Mouse (Mus musculus) heart, adult 9 months (tissue): ENCODE data around the gene Sirt1.
A peak's percentile ranks its signal among the peaks of the same experiment; 100 is the strongest.

Source experiments
- DNase-seq, 2 experiments: peaks; one replicate each; pipeline ENCODE4 v3.0.0; 2022; ENCODE audit warnings: low spot score in 2 of 2

Sirt1 gene

DNA sequence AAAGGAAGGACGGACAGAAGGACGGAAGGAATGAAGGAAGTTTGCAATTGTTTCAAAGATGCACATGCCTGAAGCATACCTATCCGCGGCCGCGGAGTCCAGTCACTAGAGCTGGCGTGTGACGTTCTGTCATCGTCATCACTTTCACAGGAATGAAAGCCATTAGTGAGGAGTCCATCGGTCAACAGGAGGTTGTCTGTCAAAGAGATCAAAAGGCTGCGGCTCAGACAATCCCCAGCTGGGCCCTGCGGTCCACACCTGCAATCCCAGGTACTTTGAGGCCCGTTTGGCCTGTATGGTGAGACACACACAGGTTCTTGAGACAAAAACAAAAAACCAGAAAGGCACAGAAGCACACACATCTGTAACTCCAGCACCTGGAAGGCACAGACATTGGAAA lies 44.6 kb downstream of the Sirt1 start:
- DNase-seq: no peak

GRCm38 (mm10) chr10:63327091-63327490 lies 54.4 kb downstream of the Sirt1 start:
- DNase-seq: no peak

- DNase-seq: no peak
Measured at GRCm38 (mm10) chr10:63313726-63314125, 67.8 kb downstream of the Sirt1 start.

GRCm38 (mm10) chr10:63308582-63309366 lies 72.7 kb downstream of the Sirt1 start:
- peak; percentile 36 to 75 for DNase-seq

GRCm38 (mm10) chr10:63302356-63302755 lies 79.1 kb downstream of the Sirt1 start:
- no peak for DNase-seq

- DNase-seq: no peak
Measured at GRCm38 (mm10) chr10:63282846-63283245, 98.7 kb downstream of the Sirt1 start.

- no peak for DNase-seq
Measured at GRCm38 (mm10) chr10:63282417-63282816, 99.1 kb downstream of the Sirt1 start.

DNA sequence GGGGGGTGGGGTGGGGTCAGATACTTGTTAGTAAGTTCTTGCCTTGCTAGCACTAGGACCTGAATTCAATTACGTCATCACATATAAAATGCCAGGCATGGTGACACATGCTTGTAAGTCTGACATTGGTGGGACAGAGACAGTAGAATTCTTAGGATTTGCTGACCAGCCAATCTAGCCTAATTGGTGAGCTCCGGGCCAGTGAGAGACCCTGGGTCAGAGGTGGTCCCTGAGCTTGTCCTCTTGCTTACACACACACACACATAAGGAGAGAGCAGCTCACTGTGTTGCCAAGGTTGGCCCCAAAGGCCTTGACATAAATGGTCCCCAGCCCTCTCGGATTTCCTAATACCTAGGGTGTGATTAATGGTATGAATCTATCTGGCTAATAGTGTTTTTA lies 101.7 kb downstream of the Sirt1 start:
- DNase-seq: no peak

GRCm38 (mm10) chr10:63277010-63277409 lies 104.5 kb downstream of the Sirt1 start:
- DNase-seq: no peak

GRCm38 (mm10) chr10:63272868-63273267 lies 108.6 kb downstream of the Sirt1 start:
- DNase-seq: no peak

DNA sequence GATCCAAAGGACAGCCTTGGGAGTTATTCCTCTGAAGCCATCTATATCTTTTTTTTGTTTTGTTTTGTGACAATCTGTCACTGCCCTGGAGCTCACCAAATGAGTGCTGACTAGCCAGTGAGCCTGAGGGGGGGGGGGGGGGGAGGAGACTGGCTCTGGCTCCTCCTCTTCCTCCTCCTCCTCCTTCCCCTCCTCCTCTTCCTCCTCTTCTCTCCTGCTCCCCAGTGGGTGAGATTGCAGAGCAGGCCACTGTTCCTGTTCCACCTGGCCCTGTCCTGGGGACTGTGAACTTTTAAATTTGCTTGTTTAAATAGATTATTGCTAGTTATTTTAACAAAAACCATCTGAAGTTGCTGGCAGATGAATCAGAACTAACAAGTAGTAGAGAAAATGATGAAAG lies 109.1 kb downstream of the Sirt1 start:
- DNase-seq: no peak
